Mouse (Mus musculus) heart, postnatal 25 days (tissue): ENCODE data around the gene St3gal3. TPM values are rescaled to one million over a fixed set of nuclear protein-coding genes. Genes with fewer than 3 reads are reported as not detected.

Experiments used
- DNase-seq: peaks from one replicate; pipeline ENCODE4 v3.0.0; 2022; ENCODE audit warnings: low spot score
- intact Hi-C: fragments of 180-260 bp; cut with DNase I; formaldehyde crosslinking; loops from one replicate; pipeline ENCODE4 v1.15.1; 2025
- total RNA-seq, 2 experiments: library from RNA; stranded (reverse); gene quantifications; 2 replicates each; pipeline ENCODE4 v1.2.3; 2021

The St3gal3 gene
- total RNA-seq, 2 experiments from 2014 or later, result 61.6 to 66.6 TPM

DNA sequence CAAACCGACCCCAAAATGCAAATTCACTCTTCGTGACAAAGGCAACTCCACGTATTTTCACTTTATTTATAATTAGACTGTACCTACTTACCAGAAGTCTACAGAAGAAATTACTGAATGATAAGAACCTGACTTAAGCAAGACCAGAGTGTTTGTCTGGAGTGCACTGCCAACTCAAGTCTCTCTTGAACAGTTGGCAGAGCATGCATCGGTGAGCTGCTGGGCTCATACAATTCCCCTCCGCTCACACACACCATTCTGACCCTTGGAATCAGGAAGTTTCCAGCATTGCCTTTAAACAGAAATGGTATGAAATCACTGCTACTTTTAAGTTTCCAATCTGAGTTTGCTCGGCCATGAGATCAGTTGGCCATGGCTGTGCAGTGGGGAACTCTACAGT, 36.1 kb downstream of the St3gal3 start:
- no peak for DNase-seq
- intact Hi-C loops, result no loop called here

DNA sequence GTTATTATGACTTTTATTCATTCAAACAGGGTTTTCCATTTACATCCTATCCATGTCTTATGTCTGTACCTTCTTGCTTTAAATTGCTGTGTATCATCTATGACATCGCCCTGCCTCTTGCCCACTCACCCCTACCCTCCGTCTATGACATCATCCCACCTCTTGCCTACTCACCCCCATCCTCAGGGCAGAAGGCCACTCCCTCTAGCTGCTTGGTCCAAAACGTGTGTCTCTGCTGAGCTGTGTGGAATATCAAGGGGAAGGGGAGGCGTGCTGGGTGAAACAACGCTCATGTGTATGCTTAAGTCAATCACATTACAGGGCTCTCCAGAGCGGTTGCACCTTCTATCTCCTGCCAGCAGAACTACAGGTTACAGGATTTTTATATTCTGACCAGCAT, 38.6 kb downstream of the St3gal3 start:
- intact Hi-C loops, result no loop called here
- DNase-seq, result no peak

DNA sequence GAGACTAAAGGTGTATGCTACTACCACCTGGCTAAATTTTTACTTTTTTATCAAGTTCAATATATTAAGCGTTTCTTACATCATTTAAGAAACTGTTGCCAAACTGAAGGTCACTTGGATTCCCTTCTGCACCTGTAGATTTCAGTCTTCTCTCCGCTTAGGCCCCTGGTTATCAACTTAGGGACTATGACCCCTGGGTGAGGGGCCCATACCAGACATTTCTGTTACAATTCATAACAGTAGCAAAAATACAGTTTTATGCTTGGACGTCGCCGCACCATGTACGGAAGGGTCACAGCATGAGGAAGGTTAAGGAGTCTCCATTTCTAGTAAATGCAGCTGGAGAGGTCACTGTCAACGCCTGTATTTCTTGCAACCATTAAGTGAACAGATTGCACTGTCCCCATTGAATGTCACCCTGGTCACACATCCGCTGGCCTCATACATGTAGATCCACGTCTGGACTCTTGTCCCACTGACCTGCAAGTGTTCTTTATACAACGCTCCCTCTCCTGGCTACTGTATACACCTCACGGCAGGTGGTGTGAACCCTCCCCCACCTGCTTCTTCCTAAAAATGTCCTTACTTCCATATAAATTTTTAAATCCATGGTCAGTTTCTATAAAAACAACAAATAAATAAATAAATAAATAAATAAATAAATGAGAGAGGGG, 41.8 kb downstream of the St3gal3 start:
- no peak for DNase-seq
- intact Hi-C loops, result no loop called here

DNA sequence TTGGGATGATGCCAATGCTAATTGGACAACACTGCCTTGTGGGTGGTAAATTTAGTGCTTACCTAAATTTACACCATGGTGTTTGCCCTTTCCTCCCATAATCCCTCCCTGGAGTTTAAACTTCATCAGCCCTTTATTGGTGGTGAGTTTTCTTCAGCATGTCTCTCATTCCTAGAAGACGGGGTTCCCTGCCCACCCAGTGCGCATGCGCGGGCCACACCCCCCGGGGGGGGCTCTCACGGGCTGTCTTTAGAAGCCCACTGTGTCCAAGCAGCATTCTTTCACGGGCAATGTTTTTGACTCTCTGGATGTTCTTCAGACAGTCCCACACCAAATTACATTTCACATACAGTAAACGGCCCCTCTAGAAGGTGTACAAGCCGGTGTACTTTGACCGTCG, 44.3 kb downstream of the St3gal3 start:
- no peak for DNase-seq
- intact Hi-C loops, result loop anchor here (2.0 kb wide), 1 partner anchor 202 kb away; no protein-coding TSS in a partner anchor

DNA sequence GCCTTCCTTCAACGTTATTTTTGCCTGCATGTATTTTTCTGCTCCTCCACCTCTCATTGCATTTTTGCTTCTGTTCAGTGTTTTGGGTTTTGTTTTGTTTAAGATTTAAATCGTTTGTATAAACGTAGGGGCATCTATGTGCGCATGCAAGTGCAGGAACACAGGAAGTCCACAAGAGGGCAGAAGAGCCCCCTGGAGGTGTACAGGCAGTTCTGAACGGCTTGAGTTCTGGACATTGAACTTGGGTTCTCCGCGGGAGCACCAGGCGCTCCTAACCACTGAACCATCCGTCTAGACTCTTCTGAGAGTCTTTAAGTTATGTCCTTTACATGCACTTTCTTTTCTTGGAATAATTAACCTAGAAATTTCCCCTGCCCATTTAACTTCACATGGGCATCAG, 44.8 kb downstream of the St3gal3 start:
- DNase-seq, result no peak
- intact Hi-C loops, result loop anchor here (2.0 kb wide), 1 partner anchor 203 kb away; no protein-coding TSS in a partner anchor

DNA sequence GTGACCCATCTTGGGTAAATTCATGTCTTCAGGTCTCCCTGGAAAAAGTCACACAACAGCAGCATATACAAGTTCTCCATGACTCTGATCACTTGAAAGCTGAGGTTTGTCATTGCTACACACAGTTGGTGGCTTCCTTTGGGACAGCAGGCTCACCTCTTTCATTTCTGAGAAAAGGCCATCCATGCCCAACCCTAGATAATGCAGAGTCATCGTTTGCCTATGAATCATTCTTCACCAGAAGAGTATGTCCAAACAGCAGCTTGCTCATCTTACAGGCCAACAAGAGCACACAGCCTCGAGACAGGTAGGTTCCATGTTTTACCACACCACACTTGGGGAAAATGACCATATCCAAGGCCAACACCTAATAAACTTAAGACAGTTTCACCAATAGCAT, 45.9 kb downstream of the St3gal3 start:
- DNase-seq, result no peak
- intact Hi-C loops, result no loop called here

DNA sequence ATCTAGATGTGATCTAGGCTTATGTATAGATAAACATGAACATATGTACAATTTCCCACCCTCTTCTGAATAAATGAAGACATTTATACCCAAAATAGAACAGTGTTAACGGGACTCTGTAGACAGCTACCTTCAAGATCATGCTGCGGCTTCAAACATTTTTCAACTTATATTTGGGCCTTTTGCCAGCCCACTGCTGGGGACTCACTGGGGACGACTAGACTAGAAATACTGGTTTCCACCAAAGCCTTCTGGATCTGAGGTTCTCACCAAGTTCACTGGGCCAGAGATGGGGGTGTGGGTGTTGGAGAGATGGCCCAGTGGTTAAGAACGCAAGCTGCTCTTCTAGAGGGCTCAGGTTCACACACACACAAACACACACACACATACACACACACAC, 49.7 kb downstream of the St3gal3 start:
- DNase-seq, result no peak
- intact Hi-C loops, result no loop called here

DNA sequence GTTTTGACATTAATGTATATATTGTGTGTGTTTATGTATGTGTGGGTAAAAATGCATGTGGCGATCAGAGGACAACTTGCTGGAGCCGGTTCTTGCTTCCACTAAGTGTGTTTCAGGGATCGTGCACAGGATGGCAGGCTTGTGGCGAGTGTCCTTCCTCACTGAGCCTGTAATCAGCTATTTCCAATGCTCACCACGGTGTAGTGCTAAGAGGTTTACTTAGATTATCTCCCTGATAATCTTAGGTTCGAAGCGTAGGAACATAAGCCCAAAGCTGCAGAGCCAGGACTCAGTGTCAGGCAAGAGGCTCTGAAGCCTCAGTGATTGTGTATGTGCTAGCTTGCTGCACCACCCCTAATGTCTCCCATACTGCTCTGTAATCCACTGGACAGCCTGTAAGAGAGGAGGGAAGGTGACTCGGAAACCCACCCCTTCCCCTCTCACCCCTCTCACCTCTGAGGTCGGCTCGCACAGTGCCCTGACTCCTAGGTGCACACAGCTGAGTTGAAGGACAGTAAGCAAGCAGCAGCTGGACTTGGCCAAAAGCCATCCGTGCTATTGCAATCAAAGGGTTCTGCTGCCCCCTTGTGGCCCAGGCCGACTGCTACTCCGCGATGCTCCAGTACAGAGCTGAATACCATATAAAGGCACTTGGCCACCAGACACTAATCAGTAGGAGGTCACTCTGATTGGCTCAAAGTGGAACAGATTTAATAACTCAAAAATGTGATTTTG, 51.3 kb downstream of the St3gal3 start:
- intact Hi-C loops, result loop anchor here (1.0 to 5.0 kb wide), 4 partner anchors 155 to 376 kb away; partner anchors contain the start of gene B4galt2
- DNase-seq, result peak; percentile 84

DNA sequence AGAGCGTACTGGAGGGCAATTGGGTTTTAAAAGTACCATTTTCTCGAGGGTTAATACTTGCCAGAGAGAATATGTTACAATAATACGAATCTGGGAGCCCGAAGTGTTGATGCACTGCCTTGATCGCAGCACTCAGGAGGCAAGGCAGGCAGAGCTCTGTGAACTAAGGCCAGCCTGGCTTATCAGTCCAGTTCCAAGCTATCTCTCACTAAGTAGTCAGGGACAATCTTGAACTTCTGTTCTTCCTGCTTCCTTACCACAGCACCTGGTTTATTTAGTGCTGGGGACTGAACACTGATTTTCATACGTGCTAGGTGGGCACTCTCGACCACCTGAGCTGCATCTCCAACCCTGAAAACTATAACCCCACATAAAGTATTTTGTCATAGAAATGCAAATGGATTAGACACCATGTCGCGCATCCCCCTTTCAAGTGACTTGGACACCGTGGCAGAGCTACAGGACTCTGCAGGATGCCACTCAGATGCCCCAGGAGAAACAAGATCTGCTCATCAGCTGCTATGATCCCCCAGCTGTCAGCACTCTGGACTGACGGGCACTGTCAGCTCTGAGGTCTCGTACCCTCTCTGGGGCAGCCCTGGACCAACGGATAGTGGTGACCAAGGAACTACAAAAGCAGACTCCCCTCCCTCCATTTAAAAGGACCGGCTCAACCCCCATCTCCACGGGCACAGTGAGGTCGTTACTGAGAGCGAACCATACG, 52.9 kb downstream of the St3gal3 start:
- intact Hi-C loops, result loop anchor here (5.0 kb wide), 2 partner anchors 199 to 374 kb away; partner anchors contain the start of gene B4galt2
- DNase-seq, result no peak

DNA sequence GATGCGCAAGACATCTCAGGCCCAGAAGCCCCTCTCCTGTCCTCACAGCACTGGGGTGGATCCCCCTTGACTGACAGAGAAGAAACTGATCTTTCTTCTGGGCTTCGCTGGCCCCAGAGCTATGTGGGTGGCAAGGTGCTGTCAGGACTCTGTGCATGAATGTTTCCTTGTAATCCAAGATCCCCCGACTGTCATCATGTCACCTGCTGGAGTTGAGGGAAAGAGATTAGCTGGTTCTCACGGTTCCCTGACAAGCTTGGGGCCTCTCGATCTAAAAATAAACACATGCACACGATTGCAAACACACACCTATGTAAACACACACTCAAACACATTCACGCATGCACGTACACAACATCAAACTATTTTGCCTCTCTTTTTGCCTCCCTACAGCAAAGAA, 54.2 kb downstream of the St3gal3 start:
- DNase-seq, result no peak
- intact Hi-C loops, result loop anchor here (5.0 kb wide), 2 partner anchors 198 to 373 kb away; partner anchors contain the start of gene B4galt2

DNA sequence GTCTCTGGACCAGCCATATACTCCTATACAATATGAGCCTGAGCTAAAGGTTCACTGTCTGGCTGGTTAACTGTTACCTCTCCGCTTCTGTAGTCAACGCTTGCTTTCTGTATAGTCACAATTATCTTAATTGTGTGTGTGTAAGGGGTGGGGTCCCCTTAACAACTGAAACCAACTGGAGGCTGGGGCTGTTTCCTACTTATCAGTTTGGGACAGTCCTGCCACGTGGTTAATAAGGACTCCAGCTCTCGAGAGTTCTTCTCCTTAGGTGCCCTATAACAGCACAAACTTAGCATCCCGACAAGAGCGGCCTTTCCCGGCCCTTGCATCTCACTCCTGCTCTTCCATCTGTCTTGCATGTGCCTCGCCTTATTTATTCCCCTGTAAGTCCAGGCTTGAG, 55.5 kb downstream of the St3gal3 start:
- no peak for DNase-seq
- intact Hi-C loops, result no loop called here

DNA sequence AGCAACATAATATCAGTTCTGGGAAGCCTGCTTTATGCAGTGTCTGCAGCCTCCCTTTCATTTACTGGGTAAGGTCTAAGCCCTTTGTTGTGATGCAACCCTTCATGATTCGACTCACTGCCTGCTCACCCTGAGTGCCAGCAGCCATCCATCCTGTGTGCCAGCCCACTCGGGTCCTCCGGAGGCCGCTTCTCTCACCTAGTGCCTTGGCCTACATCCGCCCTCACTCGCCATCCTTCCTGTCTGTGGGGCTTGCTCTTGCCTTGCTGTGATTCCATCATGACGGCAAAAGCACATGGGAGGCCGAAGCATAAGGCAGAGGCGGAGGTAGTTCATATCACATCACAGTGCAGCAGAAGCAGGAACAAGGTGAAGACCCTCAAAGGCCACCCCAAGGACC, 56.1 kb downstream of the St3gal3 start:
- DNase-seq, result no peak
- intact Hi-C loops, result no loop called here

DNA sequence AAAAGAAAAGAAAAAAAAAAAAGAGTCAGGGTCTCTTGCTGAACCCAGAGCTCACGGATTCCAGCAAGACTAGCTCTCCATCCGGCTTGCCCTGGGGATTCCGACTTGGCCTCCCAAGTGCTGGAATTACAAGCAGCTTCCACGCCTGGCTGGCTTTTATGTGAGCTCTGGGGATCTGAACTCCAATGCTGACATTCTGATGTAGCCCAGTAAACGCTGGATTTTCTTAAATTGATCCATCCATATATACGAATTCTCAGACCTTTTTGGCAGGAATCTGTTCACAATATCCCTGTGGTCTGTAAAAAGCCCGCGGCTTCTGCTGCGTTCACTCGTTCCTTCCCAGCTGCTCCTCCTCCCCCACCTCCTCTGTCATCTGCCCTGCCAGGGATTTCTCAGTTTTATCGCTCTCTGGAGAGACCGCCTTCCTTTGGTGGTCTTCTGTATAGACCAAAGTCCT, 57.4 kb downstream of the St3gal3 start:
- no peak for DNase-seq
- intact Hi-C loops, result no loop called here

DNA sequence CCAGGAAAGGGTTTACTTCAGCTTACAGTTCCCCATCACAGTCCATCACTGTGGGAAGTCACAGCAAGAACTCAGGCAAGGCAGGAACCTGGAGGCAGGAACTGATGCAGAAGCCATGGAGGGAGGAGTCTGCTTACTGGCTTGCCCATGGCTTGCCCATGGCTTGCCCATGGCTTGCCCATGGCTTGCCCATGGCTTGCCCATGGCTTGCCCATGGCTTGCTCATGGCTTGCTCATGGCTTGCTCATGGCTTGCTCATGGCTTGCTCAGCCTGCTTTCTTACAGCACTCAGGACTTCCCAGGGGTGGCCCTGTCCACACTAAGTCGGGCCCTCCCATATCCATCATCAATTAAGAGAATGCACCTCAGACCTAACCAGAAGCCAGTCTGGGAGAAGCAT, 58.1 kb downstream of the St3gal3 start:
- DNase-seq, result no peak
- intact Hi-C loops, result no loop called here

DNA sequence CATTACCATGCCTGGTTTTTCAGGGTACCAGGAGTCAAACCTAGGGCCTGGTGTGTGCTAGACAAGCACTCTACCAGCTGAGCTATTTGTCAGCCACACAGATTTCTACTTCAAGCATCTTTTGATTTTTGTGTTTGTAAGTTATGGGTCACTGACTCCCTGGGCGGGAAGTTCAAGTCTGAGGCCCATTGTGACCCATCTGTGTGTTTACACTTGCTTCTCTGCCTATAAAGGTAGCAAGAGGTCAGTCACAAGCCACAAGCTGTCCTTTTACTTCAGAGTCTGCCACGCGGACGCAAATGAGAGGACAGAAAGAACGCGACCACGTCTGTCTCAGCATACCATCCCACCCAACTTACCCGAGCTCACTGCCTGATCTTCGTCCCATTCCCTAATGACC, 59.4 kb downstream of the St3gal3 start:
- no peak for DNase-seq
- intact Hi-C loops, result no loop called here

DNA sequence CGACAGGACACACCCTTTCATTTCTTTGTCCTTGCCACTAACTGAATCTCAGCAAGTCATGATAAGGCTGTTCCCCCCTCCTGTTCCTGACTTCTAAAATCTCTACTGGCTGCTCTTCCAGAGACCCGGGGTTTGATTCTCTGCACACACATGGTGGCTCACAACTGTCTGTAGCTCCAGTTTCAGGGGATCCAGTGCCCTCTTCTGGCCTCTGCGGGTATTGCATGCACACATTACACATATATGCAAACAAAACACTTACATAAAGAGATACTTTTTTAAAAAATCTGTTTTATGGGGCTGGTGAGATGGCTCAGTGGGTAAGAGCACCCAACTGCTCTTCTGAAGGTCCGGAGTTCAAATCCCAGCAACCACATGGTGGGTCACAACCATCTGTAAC, 60.5 kb downstream of the St3gal3 start:
- intact Hi-C loops, result no loop called here
- DNase-seq, result no peak

DNA sequence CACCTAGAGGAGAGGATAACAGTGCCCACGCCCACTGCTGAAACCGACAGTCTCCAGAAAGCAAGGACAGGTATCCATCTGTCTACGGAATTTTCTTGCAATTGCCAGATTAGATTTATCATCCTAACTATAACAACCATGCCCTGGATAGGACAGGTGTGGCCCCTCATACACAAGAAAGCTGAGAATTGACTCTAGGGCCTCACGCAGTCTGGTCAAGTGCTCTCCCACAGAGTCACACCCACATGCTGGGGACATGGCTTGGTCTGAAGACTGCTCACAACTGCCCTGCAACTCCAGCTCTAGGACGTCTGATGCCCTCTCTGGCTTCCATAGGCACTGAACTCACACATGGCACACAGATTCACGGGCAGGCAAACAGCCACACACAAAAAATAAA, 61.6 kb downstream of the St3gal3 start:
- intact Hi-C loops, result no loop called here
- DNase-seq, result no peak

DNA sequence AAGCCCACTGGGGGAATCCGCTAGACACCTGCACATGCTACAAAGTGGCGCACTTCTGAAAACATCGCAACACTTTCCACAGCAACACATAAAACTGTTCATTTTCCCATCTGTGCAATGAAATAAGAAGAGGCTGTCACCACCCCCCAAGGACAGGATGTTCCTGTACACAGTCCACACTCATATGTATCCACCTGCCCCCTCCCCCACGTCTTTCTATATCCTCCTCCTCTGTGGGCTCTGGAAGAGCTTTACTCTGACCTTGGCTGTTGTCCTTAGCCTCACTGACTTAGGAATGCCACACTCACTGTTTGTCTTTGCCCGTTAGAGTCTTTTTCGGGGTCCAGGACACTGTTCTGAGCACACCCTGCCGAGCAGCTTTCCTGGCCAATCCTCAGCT, 62.8 kb downstream of the St3gal3 start:
- no peak for DNase-seq
- intact Hi-C loops, result no loop called here

DNA sequence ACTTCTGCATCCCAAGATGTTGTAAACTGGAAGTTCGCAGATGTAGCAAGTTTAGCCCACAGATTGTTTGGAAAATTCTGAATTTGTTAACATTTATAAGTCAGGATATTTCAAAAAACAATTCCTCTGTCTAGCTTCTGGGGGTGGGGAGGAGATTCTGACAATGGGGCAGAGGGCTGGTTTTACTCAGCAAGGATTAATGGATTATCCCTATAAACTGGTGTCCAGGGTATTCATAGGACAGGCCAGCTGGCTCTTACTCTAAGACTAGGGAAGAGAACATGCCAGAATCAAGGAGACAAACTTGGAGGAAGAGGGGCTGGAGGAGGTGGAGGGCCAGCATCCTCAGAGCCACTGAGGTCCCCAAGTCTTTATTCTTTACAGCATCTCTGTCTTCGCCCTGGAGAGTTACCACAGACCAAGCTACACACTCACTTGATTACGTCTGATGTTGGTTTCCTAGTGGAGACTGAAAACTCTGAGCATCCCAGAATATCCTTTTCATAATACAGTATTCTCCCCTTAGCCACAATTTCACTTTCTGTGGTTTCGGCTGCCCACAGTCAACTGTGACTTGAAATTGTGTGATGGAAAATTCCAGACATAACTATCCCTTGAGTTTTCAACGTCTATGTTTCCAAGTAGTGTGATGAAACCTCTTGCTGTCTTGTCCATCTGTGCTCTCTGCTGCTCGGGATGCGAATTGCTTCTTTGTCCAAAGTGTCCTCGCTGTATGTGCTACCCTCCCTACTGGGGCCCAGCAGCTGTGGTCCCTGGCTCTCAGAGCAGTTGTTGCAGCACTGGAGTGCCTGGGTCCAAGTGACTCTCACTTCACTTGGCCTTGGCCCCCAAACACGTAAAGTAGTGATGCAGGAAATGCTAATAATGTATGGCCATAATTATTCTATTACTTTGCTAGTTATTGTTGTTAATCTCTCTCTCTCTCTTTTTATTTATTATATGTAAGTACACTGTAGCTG, 64.2 kb downstream of the St3gal3 start:
- DNase-seq, result no peak
- intact Hi-C loops, result no loop called here
